Mouse (Mus musculus) thymus, adult 2 months (tissue): Measurements from ENCODE around the gene Lrrc27.

Experiments used
- CTCF ChIP-seq: fragments of 200-500 bp; IDR thresholded peaks from 2 replicates; pipeline ENCODE4 v1.5.1; 2012; ENCODE audit warnings: mild to moderate bottlenecking, control low read depth, low read length, moderate library complexity, borderline replicate concordance; ENCODE audit not compliant: control insufficient read depth, poor library complexity, insufficient read depth; ENCODE audit errors: extremely low read depth
- POLR2A ChIP-seq: fragments of 200-500 bp; IDR thresholded peaks from 2 replicates; pipeline ENCODE4 v1.6.1; 2012; ENCODE audit warnings: mild to moderate bottlenecking, low read length, control low read depth, moderate library complexity; ENCODE audit not compliant: control insufficient read depth, poor library complexity, insufficient read depth; ENCODE audit errors: extremely low read depth

- TF ChIP-seq CTCF (no peak), POLR2A (no peak)
Observed at GRCm38 (mm10) chr7:139187771-139188633, 24.8 kb upstream of the Lrrc27 start.
